Mouse (Mus musculus) heart, postnatal 36 days (tissue): Measurements from ENCODE around the gene Atg5. TPM values are rescaled to one million over a fixed set of nuclear protein-coding genes. Genes with fewer than 3 reads are reported as not detected.

Experiments used
- DNase-seq, 2 experiments: peaks; one replicate each; pipeline ENCODE4 v3.0.0; 2021 to 2022
- intact Hi-C: fragments of 180-260 bp; cut with DNase I; formaldehyde crosslinking; loops from one replicate; pipeline ENCODE4 v1.15.1; 2025
- microRNA-seq, 2 experiments: library from miRNA; unstranded; fragments of <30 nt; microRNA quantifications; one replicate each; pipeline ENCODE4 v1.2.0; 2021; ENCODE audit warnings: borderline number of aligned reads in 2 of 2
- total RNA-seq, 2 experiments: library from RNA; stranded (reverse); gene quantifications; 2 replicates each; pipeline ENCODE4 v1.2.3; 2021

Gene Atg5
- total RNA-seq, 2 experiments from 2014 or later, result 14.8 TPM

DNA sequence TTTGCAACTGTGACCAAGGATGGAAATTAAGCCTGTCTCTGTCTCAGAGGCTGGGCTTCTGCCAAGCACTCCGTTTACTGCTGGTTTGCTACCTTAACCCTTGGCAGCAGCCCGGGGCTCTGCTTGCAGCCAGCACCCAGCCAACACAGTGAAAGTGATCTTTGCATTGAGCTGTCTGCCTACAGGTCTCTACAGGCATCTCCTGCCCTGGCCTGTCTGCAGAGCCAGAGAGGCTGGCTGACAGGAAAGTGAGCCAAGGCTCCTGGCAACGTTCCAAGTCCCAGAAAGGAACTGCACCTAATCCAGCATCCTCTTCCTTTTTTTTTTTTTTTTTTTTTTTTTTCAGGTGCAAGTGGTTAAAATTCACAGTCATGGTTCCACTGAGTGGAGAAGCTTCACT lies 113.2 kb downstream of the Atg5 start:
- intact Hi-C loops, result no loop called here
- peak; percentile 58 to 69 for DNase-seq

DNA sequence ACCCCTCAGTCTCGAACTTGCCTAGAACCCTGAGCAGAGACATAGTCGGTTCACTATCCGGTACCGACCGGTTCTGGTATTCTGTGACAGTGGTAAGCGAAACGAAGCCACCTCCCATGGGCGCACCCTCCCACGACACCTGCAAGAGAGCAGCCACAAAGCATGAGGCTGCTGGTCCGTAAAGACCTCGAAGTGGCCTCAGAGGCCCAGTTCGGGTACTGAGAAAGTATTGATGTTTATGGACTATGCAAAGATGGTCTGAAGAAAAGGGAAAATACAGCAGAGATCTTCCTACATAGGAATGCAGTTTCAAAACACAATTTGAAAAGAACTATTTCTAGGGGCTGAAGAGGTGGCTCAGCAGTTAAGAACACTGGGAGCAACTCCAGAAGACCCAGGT lies 113.8 kb downstream of the Atg5 start:
- intact Hi-C loops, result no loop called here

DNA sequence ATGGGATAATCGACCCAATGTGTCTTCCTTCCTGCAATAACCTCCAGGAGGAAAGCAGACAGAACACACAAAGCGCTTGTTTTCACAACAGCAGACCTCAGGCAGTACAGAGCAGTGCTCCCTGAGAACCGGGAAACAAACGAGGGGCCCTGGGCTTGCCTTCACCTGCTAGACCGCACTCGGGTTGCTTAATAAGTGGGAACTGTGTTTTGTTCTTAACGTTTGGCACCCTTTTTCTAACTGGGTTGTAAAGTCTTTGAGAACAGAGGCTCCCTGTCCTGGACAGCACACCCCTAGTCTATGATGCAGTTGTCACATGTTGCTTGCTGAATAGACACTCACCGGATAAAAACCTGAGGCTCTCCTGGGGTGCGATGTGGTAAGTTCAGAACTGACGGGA lies 115.1 kb downstream of the Atg5 start:
- intact Hi-C loops, result no loop called here
- no peak for DNase-seq

More for the DNA sequence above, 113.8 kb downstream of the Atg5 start:
- DNase-seq, result no peak

DNA sequence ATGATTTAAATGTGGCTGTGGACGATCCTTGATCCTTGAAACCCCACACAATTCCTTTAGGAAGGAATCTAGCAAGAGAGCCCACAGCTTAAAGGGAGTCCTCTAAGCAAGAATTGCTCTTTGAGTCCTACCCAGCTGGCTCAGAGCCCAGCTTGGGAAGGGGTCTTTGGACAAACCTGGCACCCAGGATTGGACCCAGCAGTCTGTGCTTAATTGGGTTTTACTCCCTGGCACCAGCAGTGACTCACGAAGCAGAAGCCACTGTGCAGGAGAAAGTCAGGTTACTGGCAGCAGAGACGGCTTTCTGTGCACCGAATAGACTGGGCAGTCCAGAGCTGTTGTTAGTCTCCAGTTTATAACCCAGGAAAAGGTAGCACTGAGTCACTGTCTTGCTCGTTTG lies 117.1 kb downstream of the Atg5 start:
- no peak for DNase-seq
- intact Hi-C loops, result no loop called here

DNA sequence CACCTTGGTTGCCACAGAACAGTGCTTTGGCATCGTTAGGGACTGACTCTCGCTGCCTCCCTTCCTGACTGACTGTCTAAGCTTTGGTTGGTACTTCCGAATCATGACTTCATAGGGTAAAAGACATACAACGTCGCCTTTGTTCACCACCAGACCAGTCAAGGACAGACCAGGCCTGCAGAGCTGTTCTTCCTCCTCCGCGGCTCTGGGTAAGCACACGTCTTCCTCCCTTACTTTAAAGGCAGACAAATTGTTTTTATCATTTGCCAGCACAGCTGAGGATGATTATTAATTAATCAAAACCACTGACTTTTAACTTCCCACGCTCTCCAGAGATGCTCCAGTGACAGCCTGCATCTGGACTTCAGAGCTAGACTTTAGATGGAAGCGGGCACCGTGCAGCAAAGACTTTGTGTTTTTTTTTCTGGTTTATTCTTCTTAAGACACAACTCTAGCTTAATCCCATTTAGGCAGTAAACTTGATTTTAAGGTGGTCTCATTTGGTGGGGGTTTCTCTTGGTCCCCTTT lies 120.6 kb downstream of the Atg5 start:
- DNase-seq, result no peak
- intact Hi-C loops, result no loop called here

DNA sequence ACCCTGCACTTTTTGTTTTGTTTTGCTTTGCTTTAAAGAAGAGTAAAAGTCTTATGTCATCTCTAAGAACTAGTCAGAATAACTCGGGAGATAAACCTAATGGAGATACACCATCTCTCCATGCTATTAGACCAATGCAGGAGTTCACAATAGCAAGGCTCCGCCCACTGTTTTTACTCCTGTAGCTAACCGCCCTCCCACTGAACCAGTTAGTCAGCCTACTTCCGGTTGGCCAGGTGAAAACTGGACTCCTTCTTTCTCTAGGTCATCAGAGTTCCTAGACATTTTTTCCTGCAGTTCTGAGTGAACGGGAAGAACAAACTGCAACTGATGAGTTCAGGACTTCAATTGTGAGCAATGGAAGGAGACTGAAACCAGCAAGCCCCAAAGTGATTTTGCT lies 122.1 kb downstream of the Atg5 start:
- intact Hi-C loops, result no loop called here
- no peak for DNase-seq

DNA sequence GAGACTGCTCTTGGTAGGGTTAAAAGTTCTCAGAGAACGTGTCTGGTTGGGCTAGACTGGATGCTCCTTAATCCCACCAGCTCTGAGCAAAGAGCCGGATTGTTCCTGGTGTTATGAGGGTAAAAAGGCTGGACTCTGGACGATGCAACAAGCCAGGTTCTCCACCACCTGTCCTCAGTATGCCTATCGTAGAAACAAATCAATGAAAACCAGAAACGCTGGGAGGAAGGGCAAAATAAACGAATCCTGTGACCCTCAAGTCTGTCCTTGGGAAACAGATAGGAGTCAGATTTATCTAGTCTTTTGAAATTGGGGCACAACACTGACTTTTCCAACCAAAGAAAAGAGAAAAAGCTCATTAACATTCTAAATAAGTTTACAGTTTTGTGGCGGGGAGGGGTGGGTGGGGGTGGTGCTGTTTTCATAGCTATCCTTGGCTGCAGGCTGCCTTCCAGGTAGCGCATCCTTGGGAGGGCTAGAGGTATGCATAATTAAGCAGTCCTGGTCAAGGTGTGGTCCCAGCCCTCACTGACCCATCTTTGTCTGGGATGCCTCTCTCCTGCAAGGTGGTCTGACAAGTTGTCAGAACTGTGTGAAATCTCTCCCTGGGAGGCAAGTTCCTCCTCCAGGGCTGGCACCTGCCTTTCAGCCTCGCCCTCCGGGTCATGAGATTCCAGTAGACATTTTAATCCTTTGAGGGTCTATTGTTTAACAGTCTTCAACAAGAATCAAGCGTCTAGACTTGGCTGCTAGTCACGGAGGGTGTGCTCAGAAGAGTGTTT lies 123.5 kb downstream of the Atg5 start:
- no peak for DNase-seq
- intact Hi-C loops, result no loop called here

DNA sequence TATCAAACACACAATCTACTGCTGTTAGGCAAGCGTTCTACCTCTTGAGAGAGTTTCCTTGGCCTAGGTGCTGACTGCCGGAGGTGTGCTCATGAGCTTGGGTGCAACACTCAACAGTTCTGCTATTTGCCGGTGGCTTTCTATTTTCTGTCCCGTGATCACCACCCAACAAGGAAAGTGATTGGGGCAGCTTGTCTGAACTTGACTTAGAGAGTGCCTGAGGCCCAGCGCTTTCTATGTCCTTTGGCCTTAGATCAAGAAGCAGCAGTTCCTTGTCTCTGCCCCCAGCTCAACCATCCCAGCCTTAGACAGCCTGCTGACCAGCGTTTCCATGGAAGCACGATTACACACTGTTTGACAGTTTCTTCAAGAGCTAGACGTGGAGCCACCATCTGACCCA lies 124.7 kb downstream of the Atg5 start:
- no peak for DNase-seq
- intact Hi-C loops, result no loop called here

DNA sequence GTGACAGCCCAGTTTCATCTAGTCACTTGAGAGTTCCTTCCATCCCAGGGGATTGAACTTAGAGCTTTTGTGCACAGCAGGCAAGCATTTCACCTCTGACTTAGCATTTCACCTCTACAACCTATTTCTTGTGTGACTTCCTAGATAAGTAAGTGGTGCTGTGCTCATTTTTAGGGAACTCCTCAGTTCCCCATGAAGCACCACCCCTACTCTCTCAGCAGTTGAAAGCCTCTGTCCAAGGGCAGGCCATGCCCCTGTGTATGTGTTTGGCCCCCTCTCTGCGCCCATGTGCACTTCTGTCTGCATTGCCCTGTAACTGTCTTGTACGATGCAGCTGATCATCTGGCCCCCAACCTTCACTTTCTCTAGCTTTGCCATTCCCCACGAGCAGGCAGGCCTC lies 132.0 kb downstream of the Atg5 start:
- intact Hi-C loops, result no loop called here
- no peak for DNase-seq

DNA sequence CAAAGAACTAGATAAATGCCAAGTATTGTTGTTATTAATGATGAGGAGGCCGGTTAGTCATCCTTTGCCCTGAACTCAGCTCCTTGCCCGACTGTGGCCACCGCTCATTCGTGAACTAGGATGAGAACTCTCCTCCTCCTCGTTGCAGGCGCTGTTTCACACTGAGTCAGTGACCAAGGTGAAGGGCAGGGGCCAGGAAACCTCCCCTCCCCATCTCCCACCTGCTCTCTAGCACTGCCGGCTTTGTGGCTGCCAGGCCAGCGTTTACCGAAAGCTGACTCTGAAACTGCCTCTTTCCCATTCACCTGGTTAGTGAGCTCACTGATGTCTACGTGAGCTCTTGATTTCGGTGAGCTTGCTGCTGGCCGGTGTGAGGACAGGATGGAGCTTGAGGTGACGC lies 132.4 kb downstream of the Atg5 start:
- intact Hi-C loops, result no loop called here
- no peak for DNase-seq

DNA sequence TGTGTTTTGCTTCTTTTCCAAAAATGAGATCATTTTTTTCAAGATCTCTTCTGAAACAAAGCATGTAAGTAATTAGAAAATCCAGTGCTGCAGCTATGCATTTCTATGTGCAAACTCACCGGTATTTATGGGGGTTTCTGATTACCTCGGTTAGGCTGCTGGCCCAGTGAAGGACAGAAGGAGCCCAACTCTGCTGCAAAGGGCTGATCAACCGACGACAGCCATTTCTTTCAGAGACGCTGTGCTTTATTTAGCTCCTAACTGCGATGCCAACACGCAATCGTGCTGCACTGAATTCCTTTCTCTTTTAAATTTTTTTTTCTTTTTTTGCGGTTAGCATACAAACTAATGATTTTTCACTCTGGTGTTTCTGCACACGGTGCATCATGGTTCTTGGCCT lies 133.4 kb downstream of the Atg5 start:
- intact Hi-C loops, result no loop called here
- DNase-seq, result no peak

DNA sequence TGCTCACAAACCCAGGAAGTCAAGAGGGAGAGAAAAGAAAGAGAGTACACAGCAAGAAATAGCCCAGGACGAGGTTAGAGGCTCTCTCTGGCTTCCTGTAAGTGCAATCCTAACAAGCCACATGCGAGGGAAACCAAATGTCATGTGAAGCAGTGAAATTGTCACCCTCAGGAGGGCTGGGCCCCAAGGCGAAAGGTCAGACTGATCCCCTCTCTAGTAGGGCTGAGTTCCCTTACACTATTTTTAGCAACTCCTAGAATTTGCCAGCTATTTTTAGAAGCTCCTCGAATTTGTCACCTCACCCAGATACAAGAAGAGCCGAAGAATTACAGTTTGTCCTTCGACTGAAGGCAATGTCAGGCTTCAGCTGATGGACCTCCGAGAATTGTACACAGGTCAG lies 135.3 kb downstream of the Atg5 start:
- intact Hi-C loops, result no loop called here

DNA sequence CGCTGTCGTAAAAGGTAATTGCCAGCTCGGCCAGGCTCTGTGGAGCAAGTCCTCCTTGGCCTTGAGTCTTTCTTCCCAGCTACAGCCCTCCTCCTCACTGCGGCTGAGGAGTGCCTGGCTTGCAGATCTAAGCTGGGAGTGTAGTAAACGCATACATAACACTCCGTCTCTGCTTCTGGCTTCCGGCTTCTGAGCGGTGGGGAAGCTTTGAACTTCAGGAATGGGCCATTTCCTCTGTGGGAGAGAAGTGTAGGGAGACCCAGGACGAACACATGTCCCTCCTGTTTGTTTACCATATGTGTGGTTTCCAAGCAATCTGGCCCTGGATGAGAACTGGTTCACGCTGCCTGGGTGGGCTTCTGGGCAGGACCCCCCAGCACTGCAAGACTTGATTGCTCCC lies 140.9 kb downstream of the Atg5 start:
- intact Hi-C loops, result no loop called here
- DNase-seq, result no peak

More for the DNA sequence above, 135.3 kb downstream of the Atg5 start:
- peak in 1 of 2 experiments; percentile 13 for DNase-seq

DNA sequence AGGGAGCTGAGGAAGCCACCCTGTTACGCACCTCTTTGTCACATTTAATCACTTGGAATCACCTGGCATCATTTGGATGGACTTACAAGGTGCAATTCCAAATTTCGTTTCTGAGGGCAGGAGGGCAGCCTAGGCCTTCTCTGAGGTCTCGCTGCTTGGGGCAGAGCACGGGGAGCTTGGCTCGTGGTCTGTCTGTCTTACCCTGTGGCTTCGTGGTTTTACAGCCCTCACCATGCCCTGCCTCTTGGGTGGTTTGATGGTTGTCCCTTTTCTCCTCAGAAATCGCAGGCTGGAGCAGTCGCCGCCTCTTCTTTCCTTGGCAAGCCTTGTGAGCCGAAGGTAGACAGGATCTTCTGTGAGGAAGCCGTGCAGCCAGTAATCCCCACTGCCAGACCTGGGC lies 141.8 kb downstream of the Atg5 start:
- intact Hi-C loops, result no loop called here

More for the DNA sequence above, 141.8 kb downstream of the Atg5 start:
- DNase-seq, result no peak

Small RNA genes within 50 kb of the gene (microRNA-seq; reads per million reads assigned to microRNA genes)
- gene Mir1929, result 0.67 to 1.4 reads per million in 2 experiments

Other genes starting within 250 kb of the Atg5 start
- 1 to 10 TPM; 2.4 to 3.8 TPM for gene Crybg1, start 119.5 kb upstream of the Atg5 start, total RNA-seq